Mouse (Mus musculus): ENCODE data around the gene Atp6ap1l.

DNA sequence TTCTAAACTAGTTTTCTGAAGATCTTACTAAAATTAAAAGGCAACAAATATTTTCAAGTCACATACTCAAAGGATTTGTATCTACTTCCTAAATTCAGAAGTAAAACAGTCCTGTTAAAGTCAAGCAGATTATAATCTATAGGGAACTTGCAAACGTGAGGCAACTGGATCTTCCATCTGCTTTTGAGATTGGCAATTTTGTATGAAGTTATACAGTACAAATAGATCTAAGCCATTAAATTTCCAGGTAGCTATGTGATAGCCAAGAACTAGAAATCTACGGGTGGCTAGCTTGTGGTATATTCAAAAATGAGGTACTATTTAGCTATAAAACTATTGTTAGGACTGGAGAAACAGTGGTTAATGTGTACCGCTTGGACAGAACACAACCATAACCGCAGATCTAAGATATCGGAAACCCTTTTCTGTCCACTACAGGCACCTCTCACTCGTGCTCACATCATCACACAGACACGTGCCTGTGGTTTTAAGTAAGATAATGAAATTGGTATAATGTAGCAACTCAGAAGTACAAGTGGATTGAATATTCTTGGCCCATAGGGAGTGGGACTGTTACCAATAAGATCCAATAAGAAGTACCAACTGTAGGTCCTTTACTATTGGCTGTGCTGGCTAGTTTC, 21.1 kb upstream of the Atp6ap1l start:
- TF ChIP-seq CTCF (IDR thresholded peaks at IDR 0.05; ENCODE audit: borderline replicate concordance, insufficient read depth, low read length) = no peak
- TF ChIP-seq POLR2A (IDR thresholded peaks at IDR 0.05; ENCODE audit: low read depth, low read length) = peak; percentile 34; the same call in 1 of the 2 replicates

Data from embryonic fibroblast, embryonic 13.5 days (primary cell).